Mouse (Mus musculus) intestine, embryonic 16.5 days (tissue): ENCODE results near the gene Zmpste24. TPM values are rescaled to one million over a fixed set of nuclear protein-coding genes. Genes with fewer than 3 reads are reported as not detected.

Source experiments
- ATAC-seq: fragments of 200-750 bp; cut with Nextera tagmentation; 2 replicates; pipeline ENCODE4 v1.8.0; 2017; ENCODE audit warnings: moderate TSS enrichment, moderate library complexity
- H3K27ac ChIP-seq: fragments of 300-500 bp; sonication (generic); 2 replicates; pipeline ENCODE4 v1.5.1; 2014; ENCODE audit warnings: mild to moderate bottlenecking, low read length
- H3K27me3 ChIP-seq: fragments of 300-500 bp; sonication (generic); replicated peaks from 2 replicates; pipeline ENCODE4 v1.6.1; 2014; ENCODE audit warnings: low read length, control low read depth, mixed read lengths; ENCODE audit not compliant: control insufficient read depth, insufficient read depth
- H3K36me3 ChIP-seq: fragments of 300-500 bp; sonication (generic); 2 replicates; pipeline ENCODE4 v1.6.1; 2014; ENCODE audit warnings: low read length, control low read depth; ENCODE audit not compliant: control insufficient read depth, insufficient read depth
- H3K4me1 ChIP-seq: fragments of 300-500 bp; sonication (generic); 2 replicates; pipeline ENCODE4 v1.6.1; 2014; ENCODE audit warnings: low read length, control low read depth, mixed read lengths; ENCODE audit not compliant: control insufficient read depth, insufficient read depth
- H3K4me2 ChIP-seq: fragments of 300-500 bp; sonication (generic); 2 replicates; pipeline ENCODE4 v1.6.1; 2014; ENCODE audit warnings: low read depth, low read length, control low read depth
- H3K4me3 ChIP-seq: fragments of 300-500 bp; sonication (generic); 2 replicates; pipeline ENCODE4 v1.5.1; 2014; ENCODE audit warnings: mild to moderate bottlenecking, low read length
- H3K9ac ChIP-seq: fragments of 300-500 bp; sonication (generic); 2 replicates; pipeline ENCODE4 v1.6.1; 2014; ENCODE audit warnings: low read depth, low read length
- H3K9me3 ChIP-seq: fragments of 300-500 bp; sonication (generic); 2 replicates; pipeline ENCODE4 v1.6.1; 2016; ENCODE audit warnings: low read length, control low read depth; ENCODE audit not compliant: control insufficient read depth
- WGBS: fragments of 180-500 bp; shearing (Covaris S2); extraction: QIAGEN DNeasy Blood & Tissue Kit; methylation state at CpG from one replicate; pipeline ENCODE4 v1.1.7; 2014; 5-methylcytosine and 5-hydroxymethylcytosine counted together
- polyA plus RNA-seq: library from polyadenylated mRNA; unstranded; fragments of >200 nt; fragmentation: Nextera tagmentation; extraction: Ambion mirVana; gene quantifications from 2 replicates; pipeline ENCODE4 v1.2.1, GENCODE M21; 2015

Zmpste24 gene
- polyA plus RNA-seq, 1 experiment from 2014 or later: 34.6 TPM

DNA sequence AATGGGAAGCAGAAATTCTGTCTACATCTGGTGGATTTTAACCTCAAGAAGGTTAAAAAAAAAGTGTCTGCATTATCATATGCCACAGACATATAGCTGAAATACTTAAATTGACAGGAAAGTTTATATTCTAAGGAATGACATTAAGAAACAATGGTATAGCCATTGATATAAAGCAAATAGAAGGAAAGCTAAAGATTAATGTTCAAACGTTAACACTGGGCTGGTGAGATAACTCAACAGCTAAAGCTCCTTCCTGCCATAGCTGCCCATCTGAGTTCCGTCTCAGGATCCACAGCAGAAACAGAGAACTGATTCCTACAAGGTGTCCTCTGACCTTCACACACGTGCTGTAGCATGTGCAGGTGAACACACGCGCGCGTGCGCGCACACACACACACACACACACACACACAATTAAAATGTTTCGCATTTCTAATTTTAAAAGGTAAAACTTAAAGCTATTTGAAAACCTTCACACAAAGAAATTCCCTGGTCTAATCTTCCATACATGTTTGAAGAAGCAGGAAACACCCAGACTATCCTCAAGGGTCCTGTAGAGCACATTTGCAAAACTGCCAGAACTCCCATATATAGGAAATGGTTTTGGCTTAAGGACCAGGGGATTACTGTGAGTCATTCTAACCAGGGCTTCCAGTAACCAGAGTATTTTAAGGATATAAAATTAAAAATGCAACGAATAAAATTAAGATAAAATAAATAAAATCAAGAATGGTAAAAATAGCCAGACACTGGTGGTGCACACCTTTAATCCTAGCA lies 87.1 kb downstream of the Zmpste24 start:
- H3K9me3 ChIP-seq: no peaks in the 10 kb centered on the region
- no peak for ATAC-seq
- H3K27me3 ChIP-seq: no peaks in the 10 kb centered on the region
- no peak overlapping the region for H3K4me3 ChIP-seq
- peaks cover 15% of the 10 kb centered on the region for H3K4me1 ChIP-seq
- H3K9ac ChIP-seq: no peak overlapping the region
- H3K4me2 ChIP-seq: no peak overlapping the region
- no peak overlapping the region for H3K27ac ChIP-seq
- WGBS: 74% methylated on average over 11 of the region's 11 CpGs
- no peaks in the 10 kb centered on the region for H3K36me3 ChIP-seq

Other genes with a start within 250 kb of the Zmpste24 start
- gene Rims3, start 243.4 kb downstream of the Zmpste24 start, polyA plus RNA-seq: 0.82 and 0.88 TPM in 2 replicates
- 23.9 and 26.9 TPM in 2 replicates for gene Exo5, start 173.2 kb downstream of the Zmpste24 start, polyA plus RNA-seq
- 3.9 and 4.8 TPM in 2 replicates for gene Zfp69, start 146.5 kb downstream of the Zmpste24 start, polyA plus RNA-seq
- 12.2 and 14.2 TPM in 2 replicates for gene Smap2, start 81.0 kb downstream of the Zmpste24 start, polyA plus RNA-seq
- gene Col9a2, start 58.9 kb downstream of the Zmpste24 start, polyA plus RNA-seq: 4.5 and 4.7 TPM in 2 replicates
- gene Tmco2, start 11.0 kb upstream of the Zmpste24 start, polyA plus RNA-seq: not detected in 2 replicates
- 15.1 and 15.7 TPM in 2 replicates for gene Rlf, start 116.8 kb upstream of the Zmpste24 start, polyA plus RNA-seq
- not detected in 2 replicates for gene Gm12888, start 226.7 kb upstream of the Zmpste24 start, polyA plus RNA-seq